Mouse (Mus musculus) midbrain, embryonic 12.5 days (tissue): ENCODE results near the gene Gldc. TPM values are rescaled to one million over a fixed set of nuclear protein-coding genes. Genes with fewer than 3 reads are reported as not detected.
A peak's percentile ranks its signal among the peaks of the same experiment; 100 is the strongest.

Experiments used
- ATAC-seq: fragments of 200-750 bp; cut with Nextera tagmentation; 2 replicates; pipeline ENCODE4 v1.8.0; 2017; ENCODE audit warnings: low read depth, moderate TSS enrichment, moderate library complexity; ENCODE audit not compliant: low FRiP score
- H3K27ac ChIP-seq: fragments of 300-500 bp; sonication (generic); replicated peaks from 2 replicates; pipeline ENCODE4 v1.5.1; 2016; ENCODE audit warnings: mild to moderate bottlenecking
- H3K27me3 ChIP-seq: fragments of 300-500 bp; sonication (generic); 2 replicates; pipeline ENCODE4 v1.6.1; 2016; ENCODE audit warnings: mild to moderate bottlenecking
- H3K36me3 ChIP-seq: fragments of 300-500 bp; sonication (generic); 2 replicates; pipeline ENCODE4 v1.6.1; 2016
- H3K4me1 ChIP-seq: fragments of 300-500 bp; sonication (generic); 2 replicates; pipeline ENCODE4 v1.6.1; 2016
- H3K4me2 ChIP-seq: fragments of 300-500 bp; sonication (generic); replicated peaks from 2 replicates; pipeline ENCODE4 v1.6.1; 2016; ENCODE audit warnings: mild to moderate bottlenecking, moderate library complexity
- H3K4me3 ChIP-seq: fragments of 300-500 bp; sonication (generic); 2 replicates; pipeline ENCODE4 v1.5.1; 2016; ENCODE audit warnings: mild to moderate bottlenecking
- H3K9ac ChIP-seq: fragments of 300-500 bp; sonication (generic); replicated peaks from 2 replicates; pipeline ENCODE4 v1.6.1; 2016; ENCODE audit warnings: mild to moderate bottlenecking, moderate library complexity
- H3K9me3 ChIP-seq: fragments of 300-500 bp; sonication (generic); 2 replicates; pipeline ENCODE4 v1.6.1; 2016; ENCODE audit warnings: mild to moderate bottlenecking
- WGBS: fragments of 180-500 bp; shearing (Covaris S2); methylation state at CpG from one replicate; pipeline ENCODE4 v1.1.7; 2016; 5-methylcytosine and 5-hydroxymethylcytosine counted together
- polyA plus RNA-seq: library from polyadenylated mRNA; unstranded; fragments of >200 nt; fragmentation: Nextera tagmentation; extraction: Ambion mirVana; gene quantifications from 2 replicates; pipeline ENCODE4 v1.2.1, GENCODE M21; 2016

Gldc gene
- polyA plus RNA-seq, 1 experiment from 2014 or later = 21.7 TPM

DNA sequence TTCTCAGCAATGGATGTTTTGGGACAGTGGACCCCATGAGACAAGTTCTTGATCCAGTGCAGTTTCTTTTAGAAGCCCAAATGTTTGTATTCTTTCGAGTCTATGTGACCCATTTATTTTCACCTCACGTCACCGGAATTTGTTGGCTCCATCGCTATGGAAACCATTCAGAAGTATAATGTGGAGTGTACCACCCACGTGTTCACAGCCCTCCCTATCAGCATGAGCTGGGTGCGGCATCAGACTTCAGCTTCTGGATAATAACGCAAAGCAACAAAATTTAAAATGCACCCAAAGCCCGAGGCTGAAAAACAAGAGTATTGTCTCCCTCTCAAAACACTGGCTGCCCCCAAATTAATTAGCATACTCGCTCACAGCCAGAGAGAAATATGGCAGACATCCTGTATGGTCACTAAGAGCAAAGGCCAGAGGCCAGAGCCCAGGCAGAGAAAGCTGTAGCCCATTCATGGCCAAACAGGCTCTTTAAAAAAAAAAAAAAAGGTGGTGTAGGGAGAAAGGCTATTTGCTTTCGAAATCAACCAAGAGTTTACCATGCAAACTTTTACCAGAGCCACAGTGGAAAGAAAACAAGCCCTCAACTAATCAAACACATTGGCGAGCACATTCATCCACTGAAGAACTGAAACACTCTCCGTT is 18.1 kb downstream of the Gldc start:
- no peaks in the 10 kb centered on the region for H3K9me3 ChIP-seq
- H3K36me3 ChIP-seq = no peaks in the 10 kb centered on the region
- H3K27ac ChIP-seq = no peak overlapping the region
- peak; percentile 74; the same call in 1 of the 2 replicates for ATAC-seq
- H3K9ac ChIP-seq = no peak overlapping the region
- H3K4me1 ChIP-seq = peaks cover 40% of the 10 kb centered on the region
- no peaks in the 10 kb centered on the region for H3K27me3 ChIP-seq
- H3K4me3 ChIP-seq = no peak overlapping the region
- H3K4me2 ChIP-seq = 0 out of 2 replicates have a peak overlapping the region, but pooled peaks have one; percentile 4
- 35% methylated on average over 12 of the region's 12 CpGs for WGBS

DNA sequence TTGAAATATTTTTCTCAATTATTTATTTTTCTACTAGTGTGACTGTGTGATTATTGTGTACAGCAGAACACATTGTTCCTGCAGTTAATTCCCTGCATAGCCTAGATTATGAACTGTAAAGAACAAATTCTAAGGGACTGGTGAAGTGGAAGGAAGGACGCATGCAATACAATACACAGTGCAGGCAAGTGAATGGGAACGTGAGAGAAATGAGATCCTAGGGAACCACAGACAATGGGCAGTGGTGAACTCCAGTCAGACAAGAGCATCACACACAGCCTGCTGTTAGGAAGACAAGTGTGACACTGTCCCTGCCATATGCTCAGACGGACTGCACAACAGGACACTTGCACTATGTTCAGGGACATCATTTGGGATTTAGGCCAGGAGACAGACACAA is 21.5 kb downstream of the Gldc start:
- Histone ChIP-seq H3K4me3 (no peak overlapping the region), H3K4me1 (peaks cover 34% of the 10 kb centered on the region), H3K27ac (peak overlapping the region; percentile 61), H3K36me3 (no peaks in the 10 kb centered on the region), H3K4me2 (no peak overlapping the region), H3K9ac (no peak overlapping the region), H3K27me3 (no peaks in the 10 kb centered on the region), H3K9me3 (no peaks in the 10 kb centered on the region)
- WGBS = 21% methylated on average over 3 of the region's 3 CpGs
- peak; percentile 72 for ATAC-seq

DNA sequence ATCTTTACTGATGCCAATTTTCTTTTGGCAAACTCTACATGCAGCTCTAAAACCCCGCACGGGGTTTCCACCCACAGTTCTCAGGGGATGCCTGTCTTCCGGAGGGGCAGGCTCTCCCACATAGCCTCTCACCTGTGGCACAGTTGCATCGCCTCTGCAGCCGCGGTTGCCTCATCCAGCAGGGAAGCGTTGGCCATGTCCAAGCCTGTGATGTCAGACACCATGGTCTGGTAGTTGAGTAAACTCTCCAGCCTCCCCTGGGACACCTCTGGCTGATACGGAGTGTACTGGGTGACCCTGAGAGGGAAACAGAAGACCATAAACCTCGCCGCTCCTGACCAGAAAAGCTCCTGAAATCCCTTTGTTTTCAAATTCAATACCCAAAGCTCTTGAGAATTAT is 23.9 kb downstream of the Gldc start:
- H3K9me3 ChIP-seq = no peaks in the 10 kb centered on the region
- no peak overlapping the region for H3K4me2 ChIP-seq
- WGBS = 89% methylated on average over 10 of the region's 10 CpGs
- no peaks in the 10 kb centered on the region for H3K27me3 ChIP-seq
- H3K4me3 ChIP-seq = no peak overlapping the region
- no peak for ATAC-seq
- H3K4me1 ChIP-seq = peaks cover 17% of the 10 kb centered on the region
- no peak overlapping the region for H3K27ac ChIP-seq
- no peak overlapping the region for H3K9ac ChIP-seq
- no peaks in the 10 kb centered on the region for H3K36me3 ChIP-seq

DNA sequence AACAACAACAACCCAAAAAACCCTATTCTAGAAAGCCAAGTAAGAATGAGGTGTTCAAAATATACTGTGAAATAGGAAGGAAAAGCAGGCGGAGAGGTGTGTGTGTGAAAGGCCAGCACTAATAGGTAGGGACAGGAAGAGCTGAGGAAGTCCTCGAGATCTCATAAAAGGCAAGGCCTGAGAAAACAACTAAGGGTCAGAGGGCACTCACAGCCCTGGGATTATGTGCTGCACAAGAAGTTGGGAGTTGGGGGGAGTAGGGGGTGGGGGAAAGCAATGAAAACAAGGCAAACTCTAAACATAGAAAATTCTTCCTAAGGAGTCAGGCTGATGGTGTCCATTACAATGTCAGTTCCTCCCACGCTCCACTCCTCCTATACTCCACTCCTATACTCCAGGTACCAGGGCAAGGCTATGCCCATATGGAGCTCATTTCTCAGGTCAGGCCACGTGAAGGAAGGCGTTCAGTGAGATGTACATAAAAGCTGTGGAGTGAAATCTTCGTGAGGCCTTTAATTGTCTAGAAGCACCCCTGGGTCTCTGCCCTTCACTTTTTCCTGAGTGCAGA is 25.9 kb downstream of the Gldc start:
- Histone ChIP-seq H3K27me3 (no peaks in the 10 kb centered on the region), H3K9me3 (no peaks in the 10 kb centered on the region), H3K27ac (no peak overlapping the region), H3K36me3 (0 out of 2 replicates have a peak, but pooled peaks cover 5% of the 10 kb centered on the region), H3K4me3 (no peak overlapping the region), H3K4me1 (peaks cover 8% of the 10 kb centered on the region), H3K4me2 (no peak overlapping the region), H3K9ac (no peak overlapping the region)
- WGBS = 63% methylated on average over 6 of the region's 6 CpGs
- ATAC-seq = no peak

DNA sequence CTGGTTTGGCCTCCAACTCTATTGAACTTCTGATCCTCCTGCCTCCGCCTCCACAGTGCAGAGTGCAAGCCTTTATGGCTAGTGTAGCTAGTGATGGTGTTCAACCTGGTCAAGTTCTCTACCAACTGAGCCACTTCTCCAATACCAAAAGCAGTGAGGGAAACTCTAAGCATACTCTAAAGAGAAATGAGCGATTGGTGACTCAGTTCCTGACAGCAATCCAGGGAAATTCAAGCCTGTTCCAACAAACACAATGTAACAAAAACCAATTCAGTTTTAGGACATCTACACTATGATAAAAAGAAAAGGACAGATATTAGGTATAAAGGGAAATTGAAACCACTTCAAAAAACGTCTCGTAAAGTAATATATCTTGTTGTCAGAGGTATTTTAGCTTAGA is 27.9 kb downstream of the Gldc start:
- 90% methylated on average over 4 of the region's 4 CpGs for WGBS
- Histone ChIP-seq H3K27me3 (no peaks in the 10 kb centered on the region), H3K4me3 (no peak overlapping the region), H3K27ac (no peak overlapping the region), H3K9me3 (no peaks in the 10 kb centered on the region), H3K9ac (no peak overlapping the region), H3K36me3 (0 out of 2 replicates have a peak, but pooled peaks cover 13% of the 10 kb centered on the region), H3K4me1 (no peaks in the 10 kb centered on the region), H3K4me2 (no peak overlapping the region)
- no peak for ATAC-seq

DNA sequence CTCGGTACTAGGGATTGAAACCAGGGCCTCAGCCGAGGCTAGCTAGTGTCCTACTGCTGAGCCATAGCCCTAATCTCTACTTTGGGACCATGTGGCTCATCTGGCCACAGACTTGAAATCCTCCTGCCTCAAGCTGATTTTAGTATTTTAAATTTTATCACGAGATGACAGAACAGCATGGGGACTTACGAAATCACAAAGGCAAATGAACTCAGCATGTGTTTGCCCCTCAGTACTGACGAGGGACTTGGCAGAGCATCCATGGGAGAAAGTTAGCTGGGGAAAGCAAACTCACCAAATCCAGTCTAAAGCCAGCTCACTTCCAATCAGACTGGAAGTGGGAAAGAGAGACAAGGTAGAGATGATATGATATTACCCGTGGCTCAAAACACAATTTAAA is 28.5 kb downstream of the Gldc start:
- 75% methylated on average over 6 of the region's 6 CpGs for WGBS
- Histone ChIP-seq H3K9ac (no peak overlapping the region), H3K4me3 (no peak overlapping the region), H3K9me3 (no peaks in the 10 kb centered on the region), H3K36me3 (0 out of 2 replicates have a peak, but pooled peaks cover 15% of the 10 kb centered on the region), H3K27me3 (no peaks in the 10 kb centered on the region), H3K4me1 (no peaks in the 10 kb centered on the region), H3K4me2 (no peak overlapping the region), H3K27ac (no peak overlapping the region)
- no peak for ATAC-seq

DNA sequence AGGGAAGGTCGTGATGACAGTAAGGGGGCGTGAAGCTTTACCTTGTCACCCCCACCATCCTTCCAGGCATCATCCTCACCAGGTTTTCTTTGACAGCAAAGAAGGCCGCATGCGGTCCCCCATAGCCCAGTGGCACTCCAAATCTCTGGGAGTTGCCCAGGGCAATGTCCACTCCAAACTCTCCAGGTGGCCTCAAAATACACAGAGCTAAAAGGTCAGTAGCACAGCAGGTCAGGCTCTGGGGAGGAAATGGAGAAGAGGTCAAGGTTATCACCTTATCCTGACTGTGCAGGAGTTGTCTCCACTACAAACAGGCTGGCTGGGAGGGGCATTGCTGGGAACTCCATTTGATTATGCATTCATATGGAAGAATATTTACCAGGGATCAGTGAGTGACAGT is 30.1 kb downstream of the Gldc start:
- H3K9me3 ChIP-seq = no peaks in the 10 kb centered on the region
- no peak for ATAC-seq
- H3K9ac ChIP-seq = no peak overlapping the region
- no peaks in the 10 kb centered on the region for H3K27me3 ChIP-seq
- H3K36me3 ChIP-seq = 0 out of 2 replicates have a peak, but pooled peaks cover 15% of the 10 kb centered on the region
- H3K27ac ChIP-seq = no peak overlapping the region
- H3K4me3 ChIP-seq = no peak overlapping the region
- WGBS = 95% methylated on average over 4 of the region's 4 CpGs
- H3K4me2 ChIP-seq = no peak overlapping the region
- H3K4me1 ChIP-seq = no peaks in the 10 kb centered on the region

DNA sequence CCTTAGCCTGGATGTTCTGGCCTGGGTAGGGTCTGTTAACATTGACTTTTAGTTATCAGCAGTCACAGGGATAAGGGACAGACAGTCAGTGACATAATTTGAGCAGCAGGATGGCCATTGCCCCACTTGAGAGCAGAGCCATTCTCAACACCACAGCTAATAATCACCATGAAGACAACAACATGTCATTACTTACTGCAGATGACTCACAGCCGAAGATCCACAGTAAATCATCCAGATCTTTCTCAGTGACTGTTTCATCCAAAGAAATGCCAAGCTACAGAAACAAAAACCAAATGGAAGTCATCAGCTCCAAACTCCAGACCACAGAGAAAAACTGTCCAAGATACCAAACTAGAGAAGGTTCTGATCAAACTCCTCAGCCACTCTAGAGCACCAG is 38.9 kb downstream of the Gldc start:
- Histone ChIP-seq H3K4me2 (no peak overlapping the region), H3K27ac (no peak overlapping the region), H3K9ac (no peak overlapping the region), H3K36me3 (peaks cover 28% of the 10 kb centered on the region), H3K4me3 (no peak overlapping the region), H3K9me3 (no peaks in the 10 kb centered on the region), H3K4me1 (no peaks in the 10 kb centered on the region), H3K27me3 (no peaks in the 10 kb centered on the region)
- WGBS = 95% methylated on average over 1 of the region's 1 CpGs
- ATAC-seq = no peak

DNA sequence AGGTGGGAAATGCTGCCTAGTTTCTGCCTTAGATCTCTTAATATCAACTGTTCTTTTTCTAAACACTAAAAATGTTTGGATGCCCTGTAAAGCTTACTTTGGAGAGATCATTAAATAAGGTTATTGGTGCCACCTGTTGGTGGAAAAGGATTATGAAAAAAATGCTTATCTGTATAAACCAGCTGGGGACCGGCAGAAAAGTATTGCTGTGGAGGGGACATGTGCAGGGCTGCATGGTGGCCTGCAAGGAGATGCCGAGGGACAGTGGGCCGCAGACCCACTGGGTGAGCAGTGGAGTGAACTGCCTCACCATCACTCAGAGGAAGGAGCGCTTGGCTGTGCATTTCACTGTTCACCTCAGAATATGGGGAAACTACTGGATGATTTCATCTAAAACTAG is 47.1 kb downstream of the Gldc start:
- ATAC-seq = no peak
- no peak overlapping the region for H3K27ac ChIP-seq
- no peak overlapping the region for H3K4me3 ChIP-seq
- peaks cover 5% of the 10 kb centered on the region for H3K36me3 ChIP-seq
- WGBS = 77% methylated on average over 4 of the region's 4 CpGs
- peaks cover 13% of the 10 kb centered on the region for H3K4me1 ChIP-seq
- no peaks in the 10 kb centered on the region for H3K27me3 ChIP-seq
- no peaks in the 10 kb centered on the region for H3K9me3 ChIP-seq
- H3K9ac ChIP-seq = no peak overlapping the region
- no peak overlapping the region for H3K4me2 ChIP-seq

DNA sequence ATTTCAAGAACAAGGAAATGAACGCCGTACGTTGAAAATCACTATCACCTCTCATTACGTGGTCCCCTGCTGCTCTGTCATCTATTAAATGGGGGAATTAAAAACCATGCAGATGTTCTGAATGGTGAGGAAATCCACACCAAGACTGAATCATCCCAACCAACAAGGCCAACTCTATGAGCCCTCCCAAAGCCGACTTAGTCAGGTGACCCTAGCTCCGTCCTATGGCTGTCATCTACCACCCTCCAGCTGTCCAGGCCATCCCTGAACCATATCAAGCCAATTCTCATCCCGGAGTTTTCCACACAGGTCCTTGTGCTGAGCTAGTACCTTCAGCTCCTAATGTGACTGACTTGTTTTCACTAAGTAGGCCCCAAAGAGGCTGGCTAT is 49.6 kb downstream of the Gldc start:
- Histone ChIP-seq H3K4me1 (peaks cover 13% of the 10 kb centered on the region), H3K27ac (peak overlapping the region; percentile 35), H3K36me3 (no peaks in the 10 kb centered on the region), H3K4me3 (no peak overlapping the region), H3K9ac (no peak overlapping the region), H3K4me2 (no peak overlapping the region), H3K9me3 (no peaks in the 10 kb centered on the region), H3K27me3 (no peaks in the 10 kb centered on the region)
- WGBS = 79% methylated on average over 7 of the region's 7 CpGs
- ATAC-seq = no peak

DNA sequence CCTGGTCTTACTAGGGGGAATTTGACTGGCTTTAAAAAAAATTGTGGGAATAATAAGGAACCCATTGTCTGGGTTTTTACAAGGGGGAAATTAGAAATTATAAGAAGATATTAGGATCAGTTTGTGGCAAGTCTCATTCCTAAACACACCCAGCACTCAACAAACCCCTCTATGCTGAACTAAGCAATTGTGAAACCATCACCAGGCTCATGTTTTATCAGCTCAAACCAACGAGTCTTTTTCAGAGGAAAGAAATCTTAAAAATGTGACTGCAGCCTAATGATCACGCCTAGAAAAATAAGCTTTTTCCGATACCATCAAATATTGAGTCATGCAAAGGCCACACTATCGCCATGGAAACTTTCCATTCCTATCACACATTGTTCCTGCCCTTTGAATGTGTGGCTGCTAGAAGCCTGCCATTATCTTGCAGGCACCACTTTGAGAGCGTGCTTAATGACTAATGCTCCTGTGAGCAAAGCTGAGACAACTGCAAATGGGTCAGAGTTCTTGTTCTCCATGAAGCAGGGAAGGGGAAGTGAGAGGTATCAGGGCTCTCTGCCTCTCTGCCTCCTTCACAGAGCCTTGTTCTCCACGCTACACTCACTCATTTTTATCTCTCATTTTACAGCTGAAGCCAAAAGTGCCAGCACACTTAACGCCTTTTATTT is 50.1 kb downstream of the Gldc start:
- Histone ChIP-seq H3K36me3 (no peaks in the 10 kb centered on the region), H3K27ac (peak overlapping the region; percentile 35), H3K4me3 (no peak overlapping the region), H3K27me3 (no peaks in the 10 kb centered on the region), H3K4me1 (peaks cover 13% of the 10 kb centered on the region), H3K9me3 (no peaks in the 10 kb centered on the region), H3K4me2 (no peak overlapping the region), H3K9ac (no peak overlapping the region)
- WGBS = 53% methylated on average over 7 of the region's 7 CpGs
- ATAC-seq = no peak
